Mouse (Mus musculus) lung, postnatal 0 days (tissue): ENCODE measurements around the gene Asic2. TPM values are rescaled to one million over a fixed set of nuclear protein-coding genes. Genes with fewer than 3 reads are reported as not detected.

Source experiments
- ATAC-seq: fragments of 200-750 bp; cut with Nextera tagmentation; 2 replicates; pipeline ENCODE4 v1.8.0; 2017; ENCODE audit warnings: moderate library complexity
- DNase-seq: peaks from one replicate; pipeline ENCODE4 v3.0.0-alpha.2; 2016; ENCODE audit warnings: low spot score
- H3K27ac ChIP-seq: fragments of 300-500 bp; sonication (generic); 2 replicates; pipeline ENCODE4 v1.5.1; 2014; ENCODE audit warnings: antibody characterized with exemption, mild to moderate bottlenecking, low read length, mixed read lengths
- H3K27me3 ChIP-seq: fragments of 300-500 bp; sonication (generic); replicated peaks from 2 replicates; pipeline ENCODE4 v1.6.1; 2014; ENCODE audit warnings: low read length, mixed read lengths; ENCODE audit not compliant: insufficient read depth
- H3K36me3 ChIP-seq: fragments of 300-500 bp; sonication (generic); 2 replicates; pipeline ENCODE4 v1.6.1; 2014; ENCODE audit warnings: low read length, mixed read lengths; ENCODE audit not compliant: insufficient read depth
- H3K4me1 ChIP-seq: fragments of 300-500 bp; sonication (generic); 2 replicates; pipeline ENCODE4 v1.6.1; 2014; ENCODE audit warnings: antibody characterized with exemption, low read depth, low read length, mixed read lengths; ENCODE audit not compliant: insufficient read depth
- H3K4me2 ChIP-seq: fragments of 300-500 bp; sonication (generic); replicated peaks from 2 replicates; pipeline ENCODE4 v1.6.1; 2014; ENCODE audit warnings: low read depth, mild to moderate bottlenecking, low read length, moderate library complexity, mixed read lengths
- H3K4me3 ChIP-seq: fragments of 300-500 bp; sonication (generic); 2 replicates; pipeline ENCODE4 v1.5.1; 2014; ENCODE audit warnings: low read depth, low read length
- H3K9ac ChIP-seq: fragments of 300-500 bp; sonication (generic); replicated peaks from 2 replicates; pipeline ENCODE4 v1.6.1; 2014; ENCODE audit warnings: low read depth, mild to moderate bottlenecking
- H3K9me3 ChIP-seq: fragments of 300-500 bp; sonication (generic); 2 replicates; pipeline ENCODE4 v1.6.1; 2016; ENCODE audit warnings: low read length, mixed read lengths
- CTCF ChIP-seq: IDR thresholded peaks from 2 replicates; pipeline ENCODE4 v1.5.1; 2016; ENCODE audit warnings: antibody characterized with exemption, mild to moderate bottlenecking
- EP300 ChIP-seq: IDR thresholded peaks from 2 replicates; pipeline ENCODE4 v1.6.1; 2016; ENCODE audit warnings: antibody characterized with exemption, mild to moderate bottlenecking, control low read depth
- WGBS: fragments of 180-500 bp; shearing (Covaris S2); extraction: QIAGEN DNeasy Blood & Tissue Kit; methylation state at CpG from one replicate; pipeline ENCODE4 v1.1.7; 2014; 5-methylcytosine and 5-hydroxymethylcytosine counted together
- polyA plus RNA-seq: library from polyadenylated mRNA; unstranded; fragments of >200 nt; fragmentation: Nextera tagmentation; extraction: Ambion mirVana; gene quantifications from 2 replicates; pipeline ENCODE4 v1.2.1, GENCODE M21; 2015

The Asic2 gene
- polyA plus RNA-seq, 1 experiment from 2014 or later = 0.06 TPM

DNA sequence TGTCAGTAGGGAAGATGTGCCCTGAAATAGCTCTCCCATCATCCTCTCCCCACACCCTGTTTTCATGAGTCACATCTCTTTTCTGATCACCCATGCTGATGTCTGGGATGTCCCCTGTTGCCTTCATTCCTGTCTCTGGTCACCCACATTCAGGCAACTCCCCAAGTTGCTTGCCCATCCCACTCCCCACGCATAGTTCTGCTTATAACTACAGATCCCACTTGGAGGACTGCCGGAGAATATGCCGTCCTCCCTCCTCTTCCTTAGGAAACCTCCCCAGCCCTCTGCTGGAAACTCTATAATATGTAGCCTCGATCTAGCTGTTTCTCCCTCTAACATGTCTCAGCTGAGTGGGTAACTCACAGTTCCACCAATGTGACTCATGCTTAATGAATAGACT is 167.4 kb downstream of the Asic2 start:
- no peak overlapping the region for H3K4me2 ChIP-seq
- no peak overlapping the region for H3K27ac ChIP-seq
- H3K27me3 ChIP-seq = no peaks in the 10 kb centered on the region
- no peaks in the 10 kb centered on the region for H3K4me1 ChIP-seq
- H3K4me3 ChIP-seq = no peak overlapping the region
- H3K9me3 ChIP-seq = no peaks in the 10 kb centered on the region
- 73% methylated on average over 4 of the region's 4 CpGs for WGBS
- no peak overlapping the region for H3K9ac ChIP-seq
- no peak for ATAC-seq
- H3K36me3 ChIP-seq = no peaks in the 10 kb centered on the region
- DNase-seq = no peak
- TF ChIP-seq EP300 (no peak), CTCF (no peak)

- Histone ChIP-seq H3K9me3 (no peaks in the 10 kb centered on the region), H3K4me2 (no peak overlapping the region), H3K27ac (no peak overlapping the region), H3K9ac (no peak overlapping the region), H3K4me3 (no peak overlapping the region), H3K4me1 (no peaks in the 10 kb centered on the region), H3K36me3 (no peaks in the 10 kb centered on the region), H3K27me3 (no peaks in the 10 kb centered on the region)
- no peak for TF ChIP-seq CTCF
- no peak for TF ChIP-seq EP300
- DNase-seq = no peak
- 67% methylated on average over 2 of the region's 2 CpGs for WGBS
- ATAC-seq = no peak
Measured at GRCm38 (mm10) chr11:81793588-81793987, 174.7 kb downstream of the Asic2 start.

- Histone ChIP-seq H3K4me1 (no peaks in the 10 kb centered on the region), H3K9me3 (no peaks in the 10 kb centered on the region), H3K36me3 (no peaks in the 10 kb centered on the region), H3K27me3 (no peaks in the 10 kb centered on the region), H3K27ac (no peak overlapping the region), H3K4me3 (no peak overlapping the region), H3K9ac (no peak overlapping the region), H3K4me2 (no peak overlapping the region)
- TF ChIP-seq CTCF (no peak), EP300 (no peak)
- ATAC-seq (no peak), DNase-seq (no peak)
- WGBS = 39% methylated on average over 1 of the region's 1 CpGs
Measured at GRCm38 (mm10) chr11:81791579-81791978, 176.7 kb downstream of the Asic2 start.

DNA sequence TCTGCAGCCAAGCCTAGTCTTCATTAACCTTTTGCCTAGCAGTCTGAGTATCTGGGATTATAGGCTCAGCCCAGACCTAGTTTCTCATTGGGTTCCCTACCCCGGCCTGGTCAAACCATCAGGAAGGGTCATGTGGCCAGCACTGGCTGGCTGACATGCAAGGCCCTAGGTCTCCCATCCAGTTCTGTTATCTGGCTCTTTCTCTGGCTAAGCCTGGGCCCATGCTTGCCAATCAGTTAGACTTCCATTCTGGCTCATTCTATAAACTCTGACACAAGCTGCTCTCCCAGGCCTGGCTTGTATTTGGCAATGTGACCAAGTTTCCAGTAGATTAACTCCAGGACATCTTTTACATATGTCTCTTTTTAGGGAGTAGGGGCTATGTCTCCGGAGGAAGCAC is 187.7 kb downstream of the Asic2 start:
- H3K27ac ChIP-seq = no peak overlapping the region
- WGBS = 91% methylated on average over 2 of the region's 2 CpGs
- no peaks in the 10 kb centered on the region for H3K36me3 ChIP-seq
- H3K4me3 ChIP-seq = no peak overlapping the region
- H3K9me3 ChIP-seq = no peaks in the 10 kb centered on the region
- ATAC-seq (no peak), DNase-seq (no peak)
- H3K4me1 ChIP-seq = 0 out of 2 replicates have a peak, but pooled peaks cover 4% of the 10 kb centered on the region
- H3K4me2 ChIP-seq = no peak overlapping the region
- no peak for TF ChIP-seq CTCF
- no peak for TF ChIP-seq EP300
- no peaks in the 10 kb centered on the region for H3K27me3 ChIP-seq
- H3K9ac ChIP-seq = no peak overlapping the region

DNA sequence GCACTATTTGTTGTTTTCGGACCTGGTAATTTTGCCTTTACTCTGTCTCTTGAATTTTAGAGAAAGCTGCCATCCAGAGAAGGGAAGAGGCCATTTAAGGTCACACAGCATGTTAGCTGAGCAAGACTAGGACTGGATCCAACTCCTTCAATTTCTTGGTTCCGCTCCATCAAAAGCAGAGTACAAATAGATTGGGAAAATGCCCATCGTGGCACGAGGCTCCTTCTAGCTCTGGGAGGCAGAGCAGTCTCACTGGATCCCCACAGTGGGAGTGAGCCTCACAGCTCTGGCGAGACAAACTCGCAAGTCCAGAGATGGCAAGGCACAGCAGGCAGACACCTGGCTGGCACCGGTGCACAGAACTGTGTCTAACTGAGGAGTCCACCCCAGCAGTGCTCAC is 188.4 kb downstream of the Asic2 start:
- no peaks in the 10 kb centered on the region for H3K36me3 ChIP-seq
- H3K9ac ChIP-seq = no peak overlapping the region
- 0 out of 2 replicates have a peak, but pooled peaks cover 4% of the 10 kb centered on the region for H3K4me1 ChIP-seq
- H3K4me3 ChIP-seq = no peak overlapping the region
- H3K27ac ChIP-seq = no peak overlapping the region
- no peak for TF ChIP-seq EP300
- no peak for TF ChIP-seq CTCF
- no peak for ATAC-seq
- no peaks in the 10 kb centered on the region for H3K9me3 ChIP-seq
- H3K27me3 ChIP-seq = no peaks in the 10 kb centered on the region
- no peak for DNase-seq
- 74% methylated on average over 7 of the region's 7 CpGs for WGBS
- no peak overlapping the region for H3K4me2 ChIP-seq

GRCm38 (mm10) chr11:81771195-81771895 is 196.9 kb downstream of the Asic2 start:
- TF ChIP-seq EP300 (no peak), CTCF (no peak)
- Histone ChIP-seq H3K36me3 (no peaks in the 10 kb centered on the region), H3K4me3 (no peak overlapping the region), H3K9ac (no peak overlapping the region), H3K27me3 (no peaks in the 10 kb centered on the region), H3K4me1 (no peaks in the 10 kb centered on the region), H3K4me2 (no peak overlapping the region), H3K27ac (no peak overlapping the region), H3K9me3 (no peaks in the 10 kb centered on the region)
- 34% methylated on average over 7 of the region's 7 CpGs for WGBS
- ATAC-seq (no peak), DNase-seq (no peak)
